Mouse (Mus musculus) stomach, postnatal 0 days (tissue): ENCODE data around the gene Sae1. TPM values are rescaled to one million over a fixed set of nuclear protein-coding genes. Genes with fewer than 3 reads are reported as not detected.

Source experiments
- ATAC-seq: fragments of 200-750 bp; cut with Nextera tagmentation; 2 replicates; pipeline ENCODE4 v1.8.0; 2017; ENCODE audit not compliant: low FRiP score, low TSS enrichment
- DNase-seq: peaks from one replicate; pipeline ENCODE4 v3.0.0-alpha.2; 2016; ENCODE audit warnings: low spot score
- H3K27ac ChIP-seq: fragments of 300-500 bp; sonication (generic); replicated peaks from 2 replicates; pipeline ENCODE4 v1.5.1; 2014; ENCODE audit warnings: mild to moderate bottlenecking, control low read depth
- H3K27me3 ChIP-seq: fragments of 300-500 bp; sonication (generic); 2 replicates; pipeline ENCODE4 v1.6.1; 2014; ENCODE audit warnings: low read length; ENCODE audit not compliant: control insufficient read depth, insufficient read depth
- H3K36me3 ChIP-seq: fragments of 300-500 bp; sonication (generic); 2 replicates; pipeline ENCODE4 v1.6.1; 2014; ENCODE audit warnings: low read length, mixed read lengths; ENCODE audit not compliant: control insufficient read depth, insufficient read depth
- H3K4me1 ChIP-seq: fragments of 300-500 bp; sonication (generic); replicated peaks from 2 replicates; pipeline ENCODE4 v1.6.1; 2014; ENCODE audit warnings: antibody characterized with exemption; ENCODE audit not compliant: control insufficient read depth, insufficient read depth
- H3K4me2 ChIP-seq: fragments of 300-500 bp; sonication (generic); replicated peaks from 2 replicates; pipeline ENCODE4 v1.6.1; 2014; ENCODE audit warnings: low read depth, mild to moderate bottlenecking, control low read depth, moderate library complexity
- H3K4me3 ChIP-seq: fragments of 300-500 bp; sonication (generic); 2 replicates; pipeline ENCODE4 v1.5.1; 2014; ENCODE audit warnings: low read depth, low read length, control low read depth
- H3K9ac ChIP-seq: fragments of 300-500 bp; sonication (generic); 2 replicates; pipeline ENCODE4 v1.6.1; 2014; ENCODE audit warnings: mild to moderate bottlenecking, low read length, control low read depth, mixed read lengths
- H3K9me3 ChIP-seq: fragments of 300-500 bp; sonication (generic); 2 replicates; pipeline ENCODE4 v1.6.1; 2016; ENCODE audit warnings: low read length; ENCODE audit not compliant: control insufficient read depth
- CTCF ChIP-seq: IDR thresholded peaks from 2 replicates; pipeline ENCODE4 v1.5.1; 2016; ENCODE audit warnings: antibody characterized with exemption, low read depth, mild to moderate bottlenecking, moderate library complexity
- EP300 ChIP-seq: optimal IDR thresholded peaks from 2 replicates; pipeline ENCODE3; 2016; ENCODE audit warnings: antibody characterized with exemption
- WGBS: fragments of 180-500 bp; shearing (Covaris S2); extraction: QIAGEN DNeasy Blood & Tissue Kit; methylation state at CpG from one replicate; pipeline ENCODE4 v1.1.7; 2014; 5-methylcytosine and 5-hydroxymethylcytosine counted together
- polyA plus RNA-seq: library from polyadenylated mRNA; unstranded; fragments of >200 nt; fragmentation: Nextera tagmentation; extraction: Ambion mirVana; gene quantifications from 2 replicates; pipeline ENCODE4 v1.2.1, GENCODE M21; 2015

Sae1 gene
- polyA plus RNA-seq, 1 experiment from 2014 or later: 123 TPM

DNA sequence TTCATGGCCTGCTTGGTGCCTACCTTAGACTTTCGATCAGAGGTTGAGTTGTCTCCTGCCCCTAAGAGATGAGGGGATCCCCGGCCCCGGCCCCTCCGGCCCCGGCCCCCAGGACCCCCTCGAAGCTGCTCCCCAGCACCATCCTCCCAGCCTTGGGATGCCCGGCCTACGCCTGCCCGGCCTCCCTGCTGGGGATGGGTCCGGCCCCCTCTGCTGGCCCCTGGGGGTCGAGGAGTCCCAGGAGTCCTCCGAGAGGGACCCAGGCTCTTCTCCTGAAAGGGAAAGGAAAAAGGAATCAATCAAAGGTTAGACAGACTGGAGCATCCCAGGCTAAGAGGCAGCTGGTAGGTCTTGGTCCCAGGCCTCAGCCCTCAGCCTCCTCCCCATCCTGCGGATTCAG is 105.3 kb downstream of the Sae1 start:
- TF ChIP-seq EP300 (no peak), CTCF (no peak)

DNA sequence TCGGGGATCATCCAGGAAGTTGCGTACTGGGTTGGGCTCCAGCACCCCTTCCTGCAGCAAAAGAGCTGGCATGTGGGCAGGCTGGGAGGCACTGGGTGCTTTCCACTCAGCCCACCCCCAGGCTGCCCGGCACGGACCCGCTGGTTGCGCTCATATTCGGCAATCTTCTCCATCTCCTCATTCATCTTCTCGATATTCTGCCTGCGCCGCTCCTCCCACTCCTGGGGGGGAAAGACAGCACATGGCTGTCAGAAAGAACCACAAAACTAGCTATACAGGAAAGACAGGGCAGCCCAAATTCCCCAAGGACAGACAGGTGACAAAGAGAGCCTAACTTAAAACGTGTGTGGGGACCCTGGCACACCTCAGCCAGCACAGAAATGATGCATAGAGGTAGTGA is 106.9 kb downstream of the Sae1 start:
- DNase-seq (no peak), ATAC-seq (no peak)
- H3K4me2 ChIP-seq: no peak overlapping the region
- no peak overlapping the region for H3K9ac ChIP-seq
- WGBS: 80% methylated on average over 11 of the region's 11 CpGs
- no peaks in the 10 kb centered on the region for H3K4me1 ChIP-seq
- H3K27ac ChIP-seq: no peak overlapping the region
- H3K36me3 ChIP-seq: peaks cover 41% of the 10 kb centered on the region
- H3K4me3 ChIP-seq: no peak overlapping the region
- no peak for TF ChIP-seq CTCF
- TF ChIP-seq EP300: no peak
- H3K9me3 ChIP-seq: no peaks in the 10 kb centered on the region
- H3K27me3 ChIP-seq: no peaks in the 10 kb centered on the region

More for the DNA sequence above, 105.3 kb downstream of the Sae1 start:
- 84% methylated on average over 13 of the region's 13 CpGs for WGBS
- ATAC-seq (no peak), DNase-seq (no peak)
- Histone ChIP-seq H3K4me1 (no peaks in the 10 kb centered on the region), H3K9ac (no peak overlapping the region), H3K27ac (no peak overlapping the region), H3K36me3 (peaks cover 33% of the 10 kb centered on the region), H3K9me3 (no peaks in the 10 kb centered on the region), H3K4me2 (no peak overlapping the region), H3K27me3 (no peaks in the 10 kb centered on the region), H3K4me3 (no peak overlapping the region)

DNA sequence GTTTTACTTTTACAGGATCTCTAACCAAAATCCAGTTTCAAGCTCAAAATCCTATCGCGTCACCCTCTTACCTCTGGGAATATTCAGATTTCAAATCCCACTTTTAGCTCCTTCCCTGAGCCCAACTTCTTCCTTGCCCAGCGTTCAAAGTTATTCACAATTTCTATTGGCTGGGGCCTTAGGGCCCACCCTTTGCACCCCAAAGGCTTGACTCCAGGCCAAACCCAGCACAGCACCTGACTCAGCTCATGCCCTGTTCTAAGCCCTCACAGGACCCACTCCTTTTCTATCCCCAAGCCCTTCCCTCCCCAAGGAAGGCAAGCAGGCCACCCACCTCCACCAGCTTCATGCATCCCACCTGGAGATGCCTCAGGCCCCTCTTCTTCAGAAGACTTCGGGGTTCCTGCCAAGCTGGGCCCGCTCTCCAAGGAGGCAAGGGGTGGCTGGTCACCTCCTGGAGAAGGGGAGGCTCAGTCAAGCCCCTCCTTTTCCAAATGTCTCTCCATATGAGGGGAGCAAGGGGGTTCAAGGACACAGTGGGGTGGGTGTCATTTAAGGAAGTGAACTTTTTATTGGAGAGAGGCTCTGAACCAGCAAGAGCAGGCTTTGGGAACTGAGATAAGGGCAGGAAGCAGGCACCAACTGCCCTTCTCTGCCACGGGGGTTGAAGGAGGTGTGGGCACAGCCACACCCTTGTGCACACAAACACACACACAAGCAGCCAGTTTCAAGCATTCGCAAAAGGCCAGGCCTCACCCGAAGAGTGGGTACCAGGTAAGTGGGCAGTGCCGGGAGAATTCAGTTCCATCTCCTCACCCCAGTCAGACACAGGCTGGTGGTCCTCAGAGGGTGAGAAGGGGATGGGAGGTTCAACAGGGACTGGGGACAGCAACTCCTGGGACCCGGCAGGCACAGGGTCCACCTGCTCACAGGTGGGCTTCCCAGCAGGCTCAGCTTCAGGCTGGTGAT is 112.4 kb downstream of the Sae1 start:
- Histone ChIP-seq H3K9me3 (no peaks in the 10 kb centered on the region), H3K27ac (peak overlapping the region; percentile 96), H3K36me3 (peaks cover 23% of the 10 kb centered on the region), H3K4me1 (0 out of 2 replicates have a peak, but pooled peaks cover 3% of the 10 kb centered on the region), H3K4me3 (no peak overlapping the region), H3K9ac (peak overlapping the region; percentile 23; the same call in 1 of the 2 replicates), H3K27me3 (no peaks in the 10 kb centered on the region), H3K4me2 (no peak overlapping the region; the same call in 1 of the 2 replicates)
- ATAC-seq: peak; percentile 48
- 79% methylated on average over 10 of the region's 10 CpGs for WGBS
- DNase-seq: peak; percentile 70
- TF ChIP-seq CTCF (no peak), EP300 (no peak)

DNA sequence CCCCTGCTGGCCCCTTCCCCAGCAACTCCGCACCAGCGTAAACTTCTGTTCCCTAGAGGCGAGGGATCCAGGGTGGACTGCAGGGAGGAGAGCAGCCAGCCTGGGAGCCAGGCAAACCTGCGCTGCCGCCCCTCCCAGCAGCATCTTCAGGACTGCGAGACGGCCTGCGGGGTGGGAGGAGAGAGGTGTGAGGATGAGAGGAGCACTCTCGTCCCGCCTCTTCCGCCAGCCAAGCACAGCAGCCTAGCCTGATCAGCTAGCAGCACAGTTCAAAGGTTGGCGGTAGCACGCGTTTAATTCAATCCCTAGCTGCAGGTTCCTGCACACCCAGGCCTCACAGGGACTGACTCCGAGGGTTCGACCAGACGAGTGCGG is 113.9 kb downstream of the Sae1 start:
- ATAC-seq (peak; percentile 62), DNase-seq (peak; percentile 81)
- Histone ChIP-seq H3K4me3 (peak overlapping the region; percentile 71), H3K4me2 (peak overlapping the region; percentile 96), H3K4me1 (0 out of 2 replicates have a peak, but pooled peaks cover 3% of the 10 kb centered on the region), H3K27me3 (no peaks in the 10 kb centered on the region), H3K9ac (peak overlapping the region; percentile 63), H3K36me3 (peaks cover 23% of the 10 kb centered on the region), H3K9me3 (no peaks in the 10 kb centered on the region), H3K27ac (peak overlapping the region; percentile 96)
- under 1% methylated on average over 18 of the region's 18 CpGs for WGBS
- TF ChIP-seq CTCF (no peak), EP300 (no peak)

DNA sequence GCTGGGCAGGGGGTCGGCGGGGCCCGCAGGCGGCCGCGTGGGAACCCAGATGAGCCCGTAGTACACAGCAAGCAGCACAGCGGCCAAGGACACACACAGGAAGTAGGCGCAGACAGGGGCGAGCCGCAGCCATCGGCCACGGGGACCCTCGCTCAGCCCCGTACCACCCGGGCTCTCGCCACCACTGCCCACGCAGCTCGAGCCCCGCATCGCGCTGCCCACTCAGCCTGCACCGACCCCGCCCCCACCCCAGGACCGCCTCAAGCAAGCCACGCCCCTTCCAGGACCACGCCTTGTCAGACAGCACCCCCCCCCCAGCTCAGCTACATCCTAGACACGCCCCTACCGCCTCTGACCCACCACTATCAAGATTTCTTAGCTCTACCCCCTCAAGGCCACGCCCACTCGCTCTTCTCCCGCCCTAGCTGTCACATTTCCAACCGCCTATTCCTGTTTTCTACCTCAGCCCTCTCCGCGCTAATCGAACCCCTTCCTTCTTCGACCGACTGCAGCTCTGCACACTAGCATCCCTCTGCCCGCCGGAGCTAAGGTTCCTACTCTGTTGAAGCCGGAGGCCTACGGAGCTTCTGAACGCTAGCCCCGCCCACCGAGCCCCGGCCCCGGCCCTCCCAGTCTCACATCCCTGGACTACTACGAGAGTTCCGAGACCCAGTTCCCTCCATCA is 114.4 kb downstream of the Sae1 start, which contains the start of gene Inafm1:
TSS of gene Inafm1 (minus strand) at position 537 of the 685 bp plus-strand sequence.
- Histone ChIP-seq H3K36me3 (peaks cover 20% of the 10 kb centered on the region), H3K4me3 (peak within 1 kb of the TSS; percentile 71), H3K4me2 (peak within 1 kb of the TSS; percentile 96), H3K4me1 (0 out of 2 replicates have a peak, but pooled peaks cover 3% of the 10 kb centered on the region), H3K9me3 (no peaks in the 10 kb centered on the region), H3K9ac (peak within 1 kb of the TSS; percentile 84), H3K27me3 (no peaks in the 10 kb centered on the region), H3K27ac (peak within 1 kb of the TSS; percentile 96)
- DNase-seq (peak; percentile 95), ATAC-seq (peak; percentile 72)
- WGBS: under 1% methylated on average over 42 of the region's 49 CpGs
- TF ChIP-seq CTCF (no peak), EP300 (no peak)
